Mouse (Mus musculus): ENCODE measurements at regions not wholly inside any gene's neighbourhood (a gene's known extent, or its start where the extent isn't known, plus 50 kb on each side); places are given as distances from the start of the nearest gene placed in this dataset.
A peak's percentile ranks its signal among the peaks of the same experiment; 100 is the strongest.

DNA sequence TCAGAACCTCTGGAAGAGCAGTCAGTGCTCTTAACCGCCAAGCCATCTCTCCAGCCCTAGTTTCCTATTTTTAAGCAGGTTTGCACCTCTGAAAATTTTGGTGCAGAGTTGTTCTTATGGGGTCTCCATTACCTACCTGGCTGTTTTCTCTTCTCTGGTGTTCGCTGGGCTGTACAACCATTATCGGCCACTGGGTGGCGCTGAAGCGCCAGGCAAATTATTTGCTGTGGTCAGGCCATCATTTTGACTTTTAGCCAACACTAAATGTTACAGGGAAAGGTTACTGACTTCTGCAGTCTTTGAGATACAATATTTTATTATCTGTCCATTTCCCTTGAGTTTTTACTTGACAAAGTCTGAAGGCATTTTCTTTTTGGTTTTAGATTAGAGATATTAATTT is 74.8 kb upstream of the Fam241a start:
- DNase-seq, result peak; percentile 83

- DNase-seq, result no peak
These were observed 71.0 kb upstream of the Fam241a start for GRCm38 (mm10) chr3:127967170-127967569.

GRCm38 (mm10) chr3:127966214-127966613 is 70.1 kb upstream of the Fam241a start:
- DNase-seq, result no peak

DNA sequence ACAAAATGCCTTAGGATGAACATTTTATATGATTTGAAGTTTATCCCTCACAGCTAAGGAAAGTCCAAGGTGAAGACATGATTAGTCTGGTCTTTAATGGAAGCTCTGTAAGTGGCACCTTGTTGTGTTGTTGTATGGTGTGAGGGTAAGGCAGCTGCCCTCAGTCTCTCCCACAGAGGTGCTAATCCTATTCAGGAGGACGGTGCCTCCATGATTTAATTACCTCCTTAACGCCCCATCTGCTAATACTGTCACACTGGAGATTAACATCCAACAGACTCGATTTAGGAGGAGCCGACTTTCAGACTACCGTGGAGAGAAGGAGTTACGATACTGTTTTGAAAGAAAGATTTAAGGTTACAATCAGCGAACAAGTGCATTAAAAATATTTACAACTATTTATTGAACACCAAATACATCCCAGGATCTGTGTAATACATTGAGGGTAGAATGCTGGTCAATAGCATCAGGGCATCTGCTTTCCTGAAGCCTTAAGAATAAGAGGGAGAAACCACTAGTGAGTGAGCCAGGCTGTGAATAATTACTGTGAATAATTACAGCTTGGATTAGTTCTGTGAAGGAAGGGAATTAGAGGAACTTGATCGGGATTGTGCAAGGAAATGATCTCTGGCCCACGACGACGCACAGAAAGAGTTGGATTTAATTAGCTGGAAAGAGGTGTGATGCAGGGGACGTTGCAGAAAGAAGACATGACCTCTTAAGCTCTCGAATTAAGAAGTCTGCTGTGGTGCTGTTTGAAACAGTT is 63.0 kb upstream of the Fam241a start:
- no peak for DNase-seq

DNA sequence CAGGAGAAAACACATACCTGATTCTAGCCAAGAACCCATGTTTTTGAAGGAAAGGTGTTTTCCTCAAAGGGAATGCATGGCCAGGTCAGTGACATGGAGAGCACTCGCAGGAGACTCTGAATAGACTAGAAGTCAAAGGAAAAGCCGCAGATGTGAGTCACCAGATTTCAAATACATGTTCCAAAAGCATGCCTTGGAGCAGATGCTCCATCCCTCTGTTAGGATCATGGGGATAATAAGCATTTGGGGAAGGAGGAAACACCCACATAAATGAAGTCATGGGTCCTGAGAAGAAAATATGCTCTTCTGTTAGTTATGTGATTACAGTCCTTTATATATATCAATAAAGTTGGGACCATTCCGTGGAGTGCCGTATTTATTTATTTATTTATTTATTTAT is 58.7 kb upstream of the Fam241a start:
- DNase-seq, result no peak

DNA sequence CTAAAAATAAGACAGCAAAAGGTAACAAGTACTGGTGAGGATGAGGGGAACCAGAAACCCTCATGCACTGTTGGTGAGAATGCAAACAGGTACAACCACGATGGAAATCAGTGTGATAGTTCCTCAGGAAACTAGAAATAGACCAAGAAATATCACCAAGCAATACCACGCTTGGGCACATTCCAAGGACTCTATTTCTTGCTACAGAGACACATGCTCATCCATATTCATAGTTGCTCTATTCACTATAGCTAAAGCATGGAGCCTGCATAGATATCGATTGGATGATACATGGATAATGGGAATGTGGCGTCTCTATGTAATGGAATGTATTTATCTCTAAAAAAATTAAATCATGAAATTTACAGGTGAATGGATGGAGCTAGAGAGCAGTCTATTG is 57.5 kb upstream of the Fam241a start:
- no peak for DNase-seq

DNA sequence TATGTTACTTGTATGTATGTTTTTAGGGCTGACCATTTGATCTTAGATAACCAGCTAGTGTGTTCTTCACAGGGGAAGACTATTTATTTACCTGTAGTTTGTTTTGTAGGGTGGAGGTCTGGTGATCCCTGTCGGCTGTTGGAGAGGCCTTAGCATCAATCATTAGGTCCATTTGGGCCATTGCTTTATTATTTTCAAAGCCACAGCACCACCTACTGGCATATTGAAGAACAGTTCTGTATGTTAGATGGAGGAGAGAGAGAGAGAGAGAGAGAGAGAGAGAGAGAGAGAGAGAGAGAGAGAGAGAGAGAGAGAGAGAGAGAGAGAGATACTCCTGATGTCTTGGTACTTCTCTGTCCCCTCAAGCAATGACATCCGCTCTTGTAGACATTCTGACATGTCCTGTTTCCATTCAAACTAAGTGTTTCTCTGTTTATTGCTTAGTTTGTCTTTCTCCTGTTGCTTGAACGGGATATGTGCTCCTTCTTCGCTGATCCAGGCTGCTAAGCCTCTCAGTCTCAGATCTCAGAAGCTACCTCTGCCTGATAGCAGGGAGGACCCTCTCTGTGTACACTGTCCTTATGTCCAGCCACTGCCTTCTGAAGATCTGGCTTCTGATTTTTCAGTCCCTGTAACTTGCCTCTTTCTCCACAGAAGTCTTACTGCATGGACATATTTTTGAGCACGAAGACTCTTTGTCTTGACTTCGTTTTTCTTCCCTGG is 52.9 kb upstream of the Fam241a start:
- peak; percentile 47 for DNase-seq

DNA sequence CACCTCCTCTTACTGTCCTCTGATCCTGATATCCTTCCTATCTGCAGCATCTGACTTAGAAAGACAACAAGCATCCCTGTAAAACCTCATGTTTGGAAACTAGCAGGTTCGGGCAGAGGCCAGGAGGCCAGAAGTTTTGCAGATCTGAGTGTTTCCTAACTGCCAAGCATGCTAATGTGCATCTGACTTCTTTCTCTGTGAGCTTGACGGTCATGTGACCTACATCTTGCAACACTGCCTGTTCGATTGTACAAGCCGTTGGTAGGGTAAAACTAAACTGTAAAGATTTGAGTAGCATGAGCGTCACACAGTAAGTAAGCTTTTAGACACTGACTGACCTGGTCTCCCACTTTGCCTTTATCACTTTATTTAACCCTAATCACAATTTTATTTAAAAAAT is 52.2 kb upstream of the Fam241a start:
- DNase-seq, result no peak

All from kidney, postnatal 10 days (tissue).